Mouse (Mus musculus): Measurements from ENCODE around the gene Rexo1. TPM values are rescaled to one million over a fixed set of nuclear protein-coding genes. Genes with fewer than 3 reads are reported as not detected.

Rexo1 gene
- polyA plus RNA-seq, 1 experiment, result 62.7 TPM

DNA sequence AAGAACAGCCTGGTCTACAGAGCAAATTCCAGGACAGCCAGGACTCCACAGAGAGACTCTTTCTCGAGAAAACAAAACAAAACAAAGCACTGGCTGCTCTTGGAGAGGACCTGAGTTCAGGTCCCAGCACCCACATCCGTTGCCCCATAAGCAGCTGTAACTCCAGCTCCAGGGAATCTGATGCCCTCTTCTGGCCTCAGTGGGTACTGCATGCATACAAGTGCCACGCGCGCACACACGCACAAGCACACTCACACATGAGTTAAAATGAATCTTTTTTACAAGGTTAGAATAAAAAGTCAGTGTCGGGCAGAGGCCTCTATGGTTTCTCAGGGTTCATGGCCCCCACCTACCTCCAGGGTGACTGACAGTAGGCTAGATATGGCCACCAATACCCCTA is 38.1 kb downstream of the Rexo1 start:
- TF ChIP-seq POLR2A (IDR thresholded peaks at IDR 0.05; ENCODE audit: borderline replicate concordance, extremely low read depth, low read depth, low read length) (no peak), CTCF (IDR thresholded peaks at IDR 0.05; ENCODE audit: insufficient read depth, low read length) (0 out of 2 replicates have a peak, but pooled peaks have one; percentile 19)
- DNase-seq, result no peak
- Histone ChIP-seq H3K4me1 (ENCODE audit: control insufficient read depth, insufficient read depth, low read length) (no peaks in the 10 kb centered on the region), H3K4me3 (replicated peaks; ENCODE audit: extremely low read depth, low read depth, low read length) (no peak overlapping the region)
- WGBS, result 93% methylated on average over 7 of the region's 7 CpGs

GRCm38 (mm10) chr10:80519287-80519686 is 42.1 kb downstream of the Rexo1 start:
- 73% methylated on average over 2 of the region's 2 CpGs for WGBS
- no peak overlapping the region for H3K4me3 ChIP-seq (replicated peaks; ENCODE audit: extremely low read depth, low read depth, low read length)
- DNase-seq, result no peak
- no peak for TF ChIP-seq POLR2A (IDR thresholded peaks at IDR 0.05; ENCODE audit: borderline replicate concordance, extremely low read depth, low read depth, low read length)
- TF ChIP-seq CTCF (IDR thresholded peaks at IDR 0.05; ENCODE audit: insufficient read depth, low read length), result no peak
- H3K4me1 ChIP-seq (ENCODE audit: control insufficient read depth, insufficient read depth, low read length), result no peaks in the 10 kb centered on the region

DNA sequence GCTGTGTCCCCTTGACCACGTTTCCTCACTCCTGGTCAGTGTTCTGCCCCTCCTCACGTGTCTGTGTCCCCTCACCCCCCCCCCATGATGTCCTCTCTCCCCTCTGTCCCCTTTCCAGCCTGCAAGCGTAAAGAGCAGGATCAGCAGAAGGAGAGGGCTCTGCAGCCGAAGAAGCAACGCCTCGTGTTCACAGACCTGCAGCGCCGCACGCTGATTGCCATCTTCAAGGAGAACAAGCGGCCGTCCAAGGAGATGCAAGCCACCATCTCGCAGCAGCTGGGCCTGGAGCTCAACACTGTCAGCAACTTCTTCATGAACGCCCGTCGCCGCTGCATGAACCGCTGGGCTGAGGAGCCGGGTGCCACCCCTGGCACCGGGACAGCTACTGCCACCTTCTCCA is 47.6 kb downstream of the Rexo1 start:
- TF ChIP-seq CTCF (IDR thresholded peaks at IDR 0.05; ENCODE audit: insufficient read depth, low read length) (no peak), POLR2A (IDR thresholded peaks at IDR 0.05; ENCODE audit: borderline replicate concordance, extremely low read depth, low read depth, low read length) (no peak)
- WGBS, result 10% methylated on average over 19 of the region's 19 CpGs
- Histone ChIP-seq H3K4me3 (replicated peaks; ENCODE audit: extremely low read depth, low read depth, low read length) (no peak overlapping the region), H3K4me1 (ENCODE audit: control insufficient read depth, insufficient read depth, low read length) (no peaks in the 10 kb centered on the region)
- no peak for DNase-seq

GRCm38 (mm10) chr10:80510273-80510660 is 51.1 kb downstream of the Rexo1 start:
- no peaks in the 10 kb centered on the region for H3K4me1 ChIP-seq (ENCODE audit: control insufficient read depth, insufficient read depth, low read length)
- no peak for DNase-seq
- no peak for TF ChIP-seq CTCF (IDR thresholded peaks at IDR 0.05; ENCODE audit: insufficient read depth, low read length)
- TF ChIP-seq POLR2A (IDR thresholded peaks at IDR 0.05; ENCODE audit: borderline replicate concordance, extremely low read depth, low read depth, low read length), result no peak
- WGBS, result 43% methylated on average over 10 of the region's 10 CpGs
- H3K4me3 ChIP-seq (replicated peaks; ENCODE audit: extremely low read depth, low read depth, low read length), result no peak overlapping the region

DNA sequence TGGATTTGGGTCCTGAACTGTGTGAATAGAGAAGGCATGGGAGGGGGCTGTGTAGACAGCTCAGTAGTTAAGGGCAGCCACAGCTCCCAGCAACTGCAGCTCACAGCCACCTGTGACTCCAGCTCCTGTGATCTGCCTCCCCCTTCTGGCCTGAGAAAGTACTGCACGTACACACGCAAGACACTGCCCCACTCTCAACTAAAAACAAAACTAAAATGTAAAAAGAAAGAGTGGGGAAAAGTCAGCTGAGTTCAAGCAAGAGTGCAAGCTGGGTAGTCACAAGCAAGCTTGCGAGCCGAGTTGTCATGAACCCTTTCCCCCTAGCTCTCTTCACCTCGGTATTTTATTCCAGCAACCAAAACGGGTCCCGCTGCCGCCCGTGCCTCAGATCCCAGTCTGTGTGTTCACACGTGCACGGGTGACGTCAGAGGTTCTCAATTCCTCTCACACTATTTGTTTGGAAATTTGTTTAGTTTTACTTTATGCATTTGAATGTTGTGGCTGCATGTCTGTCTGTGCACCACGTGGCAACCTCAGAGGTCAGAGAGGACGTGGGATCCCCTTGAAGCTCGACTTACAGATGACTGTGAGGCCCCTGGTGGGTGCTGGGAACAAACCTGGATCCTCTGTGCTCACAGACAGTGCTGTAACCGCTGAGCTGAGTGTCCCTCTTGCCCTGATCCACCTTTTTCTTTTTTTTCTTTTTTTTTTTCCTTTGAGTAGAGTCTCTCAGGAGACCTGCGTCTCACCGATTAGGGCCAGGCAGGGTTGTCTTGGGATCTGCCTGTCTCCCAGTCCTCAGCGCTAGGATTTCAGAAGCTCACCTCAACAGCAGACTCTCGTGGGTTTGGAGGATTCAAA is 51.7 kb downstream of the Rexo1 start:
- peak; percentile 83 for DNase-seq
- Histone ChIP-seq H3K4me3 (replicated peaks; ENCODE audit: extremely low read depth, low read depth, low read length) (peak overlapping the region; percentile 42), H3K4me1 (ENCODE audit: control insufficient read depth, insufficient read depth, low read length) (no peaks in the 10 kb centered on the region)
- TF ChIP-seq POLR2A (IDR thresholded peaks at IDR 0.05; ENCODE audit: borderline replicate concordance, extremely low read depth, low read depth, low read length), result no peak
- peak; percentile 96 for TF ChIP-seq CTCF (IDR thresholded peaks at IDR 0.05; ENCODE audit: insufficient read depth, low read length)
- 4% methylated on average over 20 of the region's 20 CpGs for WGBS

DNA sequence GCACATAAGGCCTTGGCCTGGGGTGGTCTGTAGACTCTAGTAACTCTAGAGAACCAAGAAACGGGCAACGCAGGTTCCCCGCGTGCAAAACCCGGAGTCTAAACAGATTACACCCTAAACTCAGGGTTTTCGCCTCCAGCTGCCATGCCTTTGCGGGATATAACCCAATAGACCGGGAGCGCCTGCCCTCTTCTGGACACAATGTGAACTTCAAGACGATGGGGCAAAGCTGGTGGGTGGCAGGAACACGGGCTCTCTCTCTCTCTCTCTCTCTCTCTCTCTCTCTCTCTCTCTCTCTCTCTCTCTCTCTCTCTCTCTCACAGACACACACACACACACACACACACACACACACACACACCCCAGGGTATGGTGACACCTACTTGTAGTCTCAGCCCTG is 55.1 kb downstream of the Rexo1 start:
- DNase-seq, result peak; percentile 70
- WGBS, result under 1% methylated on average over 11 of the region's 11 CpGs
- no peak overlapping the region for H3K4me3 ChIP-seq (replicated peaks; ENCODE audit: extremely low read depth, low read depth, low read length)
- no peak for TF ChIP-seq POLR2A (IDR thresholded peaks at IDR 0.05; ENCODE audit: borderline replicate concordance, extremely low read depth, low read depth, low read length)
- peak; percentile 82 for TF ChIP-seq CTCF (IDR thresholded peaks at IDR 0.05; ENCODE audit: insufficient read depth, low read length)
- H3K4me1 ChIP-seq (ENCODE audit: control insufficient read depth, insufficient read depth, low read length), result no peaks in the 10 kb centered on the region

DNA sequence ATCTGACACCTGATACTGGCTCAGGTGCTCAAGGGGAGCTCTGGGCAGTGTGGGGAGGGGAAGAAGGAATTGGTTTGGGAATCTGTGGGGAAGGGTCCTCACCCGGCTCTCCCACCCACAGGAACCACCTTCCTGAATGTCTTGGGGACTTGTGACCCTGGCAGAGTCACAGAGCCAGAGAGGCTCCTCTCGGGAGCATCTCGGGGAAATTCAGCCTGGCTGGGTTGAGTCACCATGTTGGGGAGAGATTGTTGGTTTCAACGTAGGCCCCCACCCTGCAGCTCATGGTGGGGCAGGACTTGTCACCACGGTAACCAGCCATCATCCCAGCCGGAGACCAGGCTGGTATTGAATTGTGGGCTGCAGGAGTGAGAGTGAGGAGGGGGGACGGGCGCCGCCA is 56.6 kb downstream of the Rexo1 start:
- Histone ChIP-seq H3K4me3 (replicated peaks; ENCODE audit: extremely low read depth, low read depth, low read length) (no peak overlapping the region), H3K4me1 (ENCODE audit: control insufficient read depth, insufficient read depth, low read length) (no peaks in the 10 kb centered on the region)
- no peak for DNase-seq
- no peak for TF ChIP-seq POLR2A (IDR thresholded peaks at IDR 0.05; ENCODE audit: borderline replicate concordance, extremely low read depth, low read depth, low read length)
- no peak for TF ChIP-seq CTCF (IDR thresholded peaks at IDR 0.05; ENCODE audit: insufficient read depth, low read length)
- 5% methylated on average over 6 of the region's 9 CpGs for WGBS

DNA sequence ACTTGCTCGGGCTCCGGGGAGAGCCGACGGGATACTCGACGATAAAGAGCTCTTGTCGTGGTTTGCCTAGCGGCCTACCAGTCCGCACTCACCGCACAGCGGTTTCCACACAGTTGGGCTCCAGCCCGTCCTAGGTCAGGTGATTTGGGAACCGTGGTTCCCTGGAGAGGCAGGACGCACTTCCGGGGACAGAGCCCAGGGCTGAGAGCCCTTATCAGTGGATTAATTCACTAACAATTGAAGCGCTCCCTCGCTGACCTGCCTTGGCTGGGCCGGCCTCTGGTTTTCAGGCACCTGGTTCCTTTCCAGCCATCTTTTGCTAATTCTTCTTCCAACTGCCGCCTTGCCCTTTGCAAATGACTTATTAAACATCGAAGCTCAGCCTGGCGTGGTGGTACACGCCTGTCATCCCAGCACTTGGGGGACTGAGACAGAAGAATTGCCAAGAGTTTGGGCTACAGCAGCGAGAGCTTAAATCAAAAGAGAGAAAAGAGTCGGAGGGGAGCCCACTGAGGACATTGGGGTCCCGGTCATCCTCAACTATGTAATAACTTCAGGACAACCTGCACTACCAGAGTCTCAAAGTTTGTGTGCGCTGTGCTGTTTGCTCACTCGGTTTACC is 57.6 kb downstream of the Rexo1 start:
- TF ChIP-seq CTCF (IDR thresholded peaks at IDR 0.05; ENCODE audit: insufficient read depth, low read length) (no peak), POLR2A (IDR thresholded peaks at IDR 0.05; ENCODE audit: borderline replicate concordance, extremely low read depth, low read depth, low read length) (no peak)
- H3K4me1 ChIP-seq (ENCODE audit: control insufficient read depth, insufficient read depth, low read length), result no peaks in the 10 kb centered on the region
- H3K4me3 ChIP-seq (replicated peaks; ENCODE audit: extremely low read depth, low read depth, low read length), result no peak overlapping the region
- peak; percentile 60 for DNase-seq
- 6% methylated on average over 27 of the region's 27 CpGs for WGBS

GRCm38 (mm10) chr10:80502819-80503314 is 58.5 kb downstream of the Rexo1 start:
- Histone ChIP-seq H3K4me1 (ENCODE audit: control insufficient read depth, insufficient read depth, low read length) (no peaks in the 10 kb centered on the region), H3K4me3 (replicated peaks; ENCODE audit: extremely low read depth, low read depth, low read length) (no peak overlapping the region)
- WGBS, result 8% methylated on average over 22 of the region's 22 CpGs
- TF ChIP-seq CTCF (IDR thresholded peaks at IDR 0.05; ENCODE audit: insufficient read depth, low read length) (no peak), POLR2A (IDR thresholded peaks at IDR 0.05; ENCODE audit: borderline replicate concordance, extremely low read depth, low read depth, low read length) (no peak)
- no peak for DNase-seq

All from lung, adult 2 months (tissue).